14 mouse cellular contexts compared by ENCODE assay signal in genomic region chr5:65718368-65718767, GRCm38 (mm10). TPM values are rescaled to one million over a fixed set of nuclear protein-coding genes. Genes with fewer than 3 reads are reported as not detected.
DNase-seq lines count a peak whose midpoint lies in the region; ATAC-seq and TF ChIP-seq lines count a peak whose summit lies in the region.
"Had no signal": no experiment of that assay in that cellular context is flagged by ENCODE, and none has a peak within 500 bp of the region (broad histone marks: within the 10 kb centered on the region; RNA-seq: fewer than 3 reads in every experiment).

No protein-coding gene starts in this region.

- H3K4me1 ChIP-seq in heart, embryonic 11.5 days (ENCODE audit: control insufficient read depth, insufficient read depth, low read length): 0 out of 2 replicates have a peak, but pooled peaks cover 3% of the 10 kb centered on the region
- peaks cover 8 to 16% of the 10 kb centered on the region in 2 experiments for H3K4me1 ChIP-seq in liver, embryonic 14.5 days (replicated peaks; ENCODE audit: control insufficient read depth in 2 of 2, insufficient read depth in 2 of 2, low read length in 1 of 2)
- H3K4me1 ChIP-seq in midbrain, postnatal 0 days (ENCODE audit: insufficient read depth, low read length): no peaks in the 10 kb centered on the region
- H3K4me1 ChIP-seq: forebrain, embryonic 13.5 days; lung, embryonic 15.5 days had no signal

- 13% methylated on average over 3 of the region's 3 CpGs for WGBS in heart, embryonic 11.5 days (ENCODE audit: insufficient replicate concordance)
- 5% methylated on average over 3 of the region's 3 CpGs for WGBS in liver, embryonic 14.5 days (ENCODE audit: insufficient replicate concordance)
- WGBS in midbrain, postnatal 0 days: 36% methylated on average over 3 of the region's 3 CpGs

- H3K27me3 ChIP-seq in heart, embryonic 11.5 days (ENCODE audit: control insufficient read depth, insufficient read depth, low read length): no peaks in the 10 kb centered on the region
- H3K27me3 ChIP-seq in liver, embryonic 14.5 days (ENCODE audit: control insufficient read depth, insufficient read depth, low read length): no peaks in the 10 kb centered on the region
- H3K27me3 ChIP-seq in midbrain, postnatal 0 days (ENCODE audit: insufficient read depth, low read length): no peaks in the 10 kb centered on the region
- H3K27me3 ChIP-seq: forebrain, embryonic 13.5 days; lung, embryonic 15.5 days had no signal

- no peaks in the 10 kb centered on the region for H3K9me3 ChIP-seq in heart, embryonic 11.5 days (replicated peaks; ENCODE audit: control insufficient read depth, low read length)
- no peaks in the 10 kb centered on the region for H3K9me3 ChIP-seq in liver, embryonic 14.5 days (ENCODE audit: control insufficient read depth, low read length)
- no peaks in the 10 kb centered on the region for H3K9me3 ChIP-seq in midbrain, postnatal 0 days (ENCODE audit: low read length)
- H3K9me3 ChIP-seq: forebrain, embryonic 13.5 days; lung, embryonic 15.5 days had no signal

- peak; percentile 52; the same call in 1 of the 2 replicates for ATAC-seq in heart, embryonic 11.5 days (replicated peaks; ENCODE audit: insufficient number of reproducible peaks, low FRiP score, low TSS enrichment)
- ATAC-seq in liver, embryonic 14.5 days (ENCODE audit: insufficient read depth): peak; percentile 78
- no peak for ATAC-seq in midbrain, postnatal 0 days (ENCODE audit: low FRiP score)
- ATAC-seq: forebrain, embryonic 13.5 days; inflammation-experienced regulatory T-cells, adult 6 months had no signal

- no peak overlapping the region for H3K9ac ChIP-seq in heart, embryonic 11.5 days (ENCODE audit: low read depth, low read length)
- H3K9ac ChIP-seq in liver, embryonic 14.5 days (replicated peaks): no peak overlapping the region
- no peak overlapping the region for H3K9ac ChIP-seq in midbrain, postnatal 0 days (replicated peaks; ENCODE audit: low read length, poor library complexity, severe bottlenecking)
- H3K9ac ChIP-seq: forebrain, embryonic 13.5 days; lung, embryonic 15.5 days had no signal

- peak overlapping the region; percentile 57; the same call in 1 of the 2 replicates for H3K27ac ChIP-seq in heart, embryonic 11.5 days (ENCODE audit: low read depth, low read length)
- H3K27ac ChIP-seq in liver, embryonic 14.5 days: no peak overlapping the region
- H3K27ac ChIP-seq in midbrain, postnatal 0 days (ENCODE audit: low read depth, low read length): no peak overlapping the region
- H3K27ac ChIP-seq: forebrain, embryonic 13.5 days; heart, adult 2 months; lung, embryonic 15.5 days had no signal

- H3K4me2 ChIP-seq in heart, embryonic 11.5 days: no peak overlapping the region
- no peak overlapping the region for H3K4me2 ChIP-seq in liver, embryonic 14.5 days (ENCODE audit: low read depth)
- H3K4me2 ChIP-seq in midbrain, postnatal 0 days (ENCODE audit: low read depth, low read length, poor library complexity, severe bottlenecking): no peak overlapping the region
- H3K4me2 ChIP-seq: forebrain, embryonic 13.5 days; lung, embryonic 15.5 days had no signal

- no peak for TF ChIP-seq EP300 in liver, embryonic 14.5 days (IDR thresholded peaks at IDR 0.05; ENCODE audit: low read depth)

- DNase-seq in heart, postnatal 4 days: no peak
- DNase-seq in 3T3-L1 (ENCODE audit: low read depth, low spot score) (peak; percentile 62), adipocyte (ENCODE audit: low spot score) (no peak)
- peak; percentile 81 for DNase-seq in c-Kit-positive CD71-positive TER-119-negative erythroid progenitor cells, embryonic 14.5 days (ENCODE audit: low read depth)
- peak in 1 of 3 experiments; percentile 48 for DNase-seq in liver, embryonic 14.5 days (ENCODE audit: low read depth in 3 of 3, low spot score in 3 of 3)
- DNase-seq in thymus, postnatal 25 days: no peak
- DNase-seq in midbrain, postnatal 0 days (ENCODE audit: low spot score): no peak
- DNase-seq: cerebellum, adult 2 months; heart, adult 2 months; retina, postnatal 1 day had no signal

- H3K4me3 ChIP-seq in heart, embryonic 11.5 days (ENCODE audit: low read depth, low read length): no peak overlapping the region
- H3K4me3 ChIP-seq in liver, embryonic 14.5 days (ENCODE audit: insufficient read depth in 1 of 2, low read depth in 2 of 2, low read length in 2 of 2): no peak overlapping the region
- no peak overlapping the region for H3K4me3 ChIP-seq in midbrain, postnatal 0 days (ENCODE audit: low read depth, low read length)
- H3K4me3 ChIP-seq: forebrain, embryonic 13.5 days; heart, adult 2 months; lung, embryonic 15.5 days had no signal

- H3K36me3 ChIP-seq in heart, embryonic 11.5 days (ENCODE audit: control insufficient read depth, insufficient read depth, low read length): no peaks in the 10 kb centered on the region
- no peaks in the 10 kb centered on the region for H3K36me3 ChIP-seq in liver, embryonic 14.5 days (replicated peaks; ENCODE audit: control insufficient read depth, insufficient read depth, low read depth)
- no peaks in the 10 kb centered on the region for H3K36me3 ChIP-seq in midbrain, postnatal 0 days (ENCODE audit: insufficient read depth, low read length)
- H3K36me3 ChIP-seq: lung, embryonic 15.5 days had no signal

- no peak for TF ChIP-seq CTCF in liver, embryonic 14.5 days (IDR thresholded peaks at IDR 0.05; ENCODE audit: low read depth)
- TF ChIP-seq CTCF in midbrain, postnatal 0 days (IDR thresholded peaks at IDR 0.05): no peak

RNA-seq across cellular contexts. Expression of gene Pds5a, which starts 20.3 kb away (rescaled TPM):
- polyA plus RNA-seq in heart, embryonic 11.5 days (2014; fragmentation: Nextera tagmentation; extraction: Ambion mirVana): 68.0 and 70.8 TPM in 2 replicates
- 10 to 100 TPM; 88.1 to 93.2 TPM for total RNA-seq in heart, postnatal 4 days (2021)
- 24.4 and 31.4 TPM in 2 replicates for polyA plus RNA-seq in liver, embryonic 14.5 days (2012; rRNA removed)
- polyA plus RNA-seq in liver, embryonic 14.5 days (2014; fragmentation: Nextera tagmentation; extraction: Ambion mirVana): 24.9 and 27.3 TPM in 2 replicates
- 66.5 and 78.7 TPM in 2 replicates for total RNA-seq in midbrain, postnatal 0 days (2014; rRNA removed)
- 16.5 and 21.2 TPM in 2 replicates for polyA plus RNA-seq in midbrain, postnatal 0 days (2015; fragmentation: Nextera tagmentation; extraction: Ambion mirVana)

RNA-seq across cellular contexts. Expression of gene N4bp2, which starts 45.0 kb away (rescaled TPM):
- 32.7 and 47.9 TPM in 2 replicates for polyA plus RNA-seq in heart, embryonic 11.5 days (2014; fragmentation: Nextera tagmentation; extraction: Ambion mirVana)
- 10 to 100 TPM; 33.7 to 36.6 TPM for total RNA-seq in heart, postnatal 4 days (2021)
- polyA plus RNA-seq in liver, embryonic 14.5 days (2012; rRNA removed): 4.2 and 6.5 TPM in 2 replicates
- polyA plus RNA-seq in liver, embryonic 14.5 days (2014; fragmentation: Nextera tagmentation; extraction: Ambion mirVana): 12.2 and 12.4 TPM in 2 replicates
- 33.0 and 48.9 TPM in 2 replicates for total RNA-seq in midbrain, postnatal 0 days (2014; rRNA removed)
- 9.3 and 12.0 TPM in 2 replicates for polyA plus RNA-seq in midbrain, postnatal 0 days (2015; fragmentation: Nextera tagmentation; extraction: Ambion mirVana)

Comparison
In these comparisons a context has a peak if more than half of its experiments do, and no peak if none do; other contexts are left out.
1. DNase-seq: peak in 3T3-L1 (single experiment) and c-Kit-positive CD71-positive TER-119-negative erythroid progenitor cells, embryonic 14.5 days (single experiment); none in heart, postnatal 4 days (single experiment), thymus, postnatal 25 days (single experiment), midbrain, postnatal 0 days (single experiment) and adipocyte (single experiment).